Mouse (Mus musculus): ENCODE data around the gene Syngr1. TPM values are rescaled to one million over a fixed set of nuclear protein-coding genes. Genes with fewer than 3 reads are reported as not detected.

The Syngr1 gene
- polyA plus RNA-seq, 1 experiment from 2014 or later = 7.6 TPM

- WGBS = 57% methylated on average over 9 of the region's 9 CpGs
- H3K27me3 ChIP-seq (ENCODE audit: insufficient read depth, poor library complexity, severe bottlenecking) = peaks cover 47% of the 10 kb centered on the region
These were observed 7.7 kb downstream of the Syngr1 start for GRCm38 (mm10) chr15:80098809-80099208.

GRCm38 (mm10) chr15:80099477-80099876 lies 8.3 kb downstream of the Syngr1 start:
- Histone ChIP-seq H3K27me3 (ENCODE audit: insufficient read depth, poor library complexity, severe bottlenecking) (peaks cover 42% of the 10 kb centered on the region), H3K27ac (no peak overlapping the region), H3K4me1 (replicated peaks) (peaks cover 33% of the 10 kb centered on the region), H3K4me3 (no peak overlapping the region), H3K36me3 (no peaks in the 10 kb centered on the region), H3K9me3 (no peaks in the 10 kb centered on the region)
- 78% methylated on average over 3 of the region's 3 CpGs for WGBS
- no peak for DNase-seq (ENCODE audit: low spot score)

More at GRCm38 (mm10) chr15:80098809-80099208, 7.7 kb downstream of the Syngr1 start:
- 0 out of 2 replicates have a peak overlapping the region, but pooled peaks have one; percentile 14 for H3K27ac ChIP-seq
- H3K4me1 ChIP-seq (replicated peaks) = peaks cover 33% of the 10 kb centered on the region
- H3K36me3 ChIP-seq = no peaks in the 10 kb centered on the region
- no peak for DNase-seq (ENCODE audit: low spot score)
- no peak overlapping the region for H3K4me3 ChIP-seq
- no peaks in the 10 kb centered on the region for H3K9me3 ChIP-seq

GRCm38 (mm10) chr15:80100196-80100595 lies 9.1 kb downstream of the Syngr1 start:
- Histone ChIP-seq H3K4me3 (no peak overlapping the region), H3K9me3 (no peaks in the 10 kb centered on the region), H3K36me3 (no peaks in the 10 kb centered on the region), H3K27me3 (ENCODE audit: insufficient read depth, poor library complexity, severe bottlenecking) (peaks cover 42% of the 10 kb centered on the region), H3K27ac (no peak overlapping the region), H3K4me1 (replicated peaks) (peaks cover 33% of the 10 kb centered on the region)
- 86% methylated on average over 3 of the region's 3 CpGs for WGBS
- DNase-seq (ENCODE audit: low spot score) = no peak

- H3K27me3 ChIP-seq (ENCODE audit: insufficient read depth, poor library complexity, severe bottlenecking) = peaks cover 37% of the 10 kb centered on the region
- peaks cover 33% of the 10 kb centered on the region for H3K4me1 ChIP-seq (replicated peaks)
- H3K36me3 ChIP-seq = no peaks in the 10 kb centered on the region
- H3K4me3 ChIP-seq = no peak overlapping the region
- 90% methylated on average over 10 of the region's 10 CpGs for WGBS
- no peak for DNase-seq (ENCODE audit: low spot score)
- H3K27ac ChIP-seq = no peak overlapping the region
- H3K9me3 ChIP-seq = no peaks in the 10 kb centered on the region
These were observed 9.7 kb downstream of the Syngr1 start for GRCm38 (mm10) chr15:80100871-80101270.

DNA sequence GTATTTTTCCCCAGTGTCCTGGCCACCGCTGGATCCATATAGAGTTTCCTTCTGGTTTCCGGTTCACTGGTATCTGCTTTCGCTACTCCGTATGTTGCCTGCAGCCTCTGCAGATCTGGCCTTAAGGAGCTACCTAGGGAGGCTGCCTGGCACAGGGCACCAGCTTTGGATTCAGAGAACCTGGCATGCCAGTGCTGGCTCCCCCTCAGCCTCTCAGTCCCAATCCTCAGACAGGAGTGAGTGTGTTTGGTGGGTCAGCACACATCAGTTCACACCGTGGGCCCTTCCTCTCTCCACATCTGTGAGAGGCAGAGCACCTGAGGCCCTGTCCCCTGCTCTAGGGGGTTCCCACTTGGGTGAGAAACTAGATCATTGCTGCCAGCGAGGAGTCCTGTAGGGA lies 10.4 kb downstream of the Syngr1 start:
- no peak overlapping the region for H3K27ac ChIP-seq

GRCm38 (mm10) chr15:80102495-80102894 lies 11.4 kb downstream of the Syngr1 start:
- Histone ChIP-seq H3K36me3 (no peaks in the 10 kb centered on the region), H3K4me1 (replicated peaks) (peaks cover 18% of the 10 kb centered on the region), H3K27me3 (ENCODE audit: insufficient read depth, poor library complexity, severe bottlenecking) (peaks cover 20% of the 10 kb centered on the region), H3K9me3 (no peaks in the 10 kb centered on the region), H3K27ac (no peak overlapping the region), H3K4me3 (no peak overlapping the region)
- DNase-seq (ENCODE audit: low spot score) = no peak
- WGBS = 85% methylated on average over 6 of the region's 6 CpGs

More for the DNA sequence above, 10.4 kb downstream of the Syngr1 start:
- DNase-seq (ENCODE audit: low spot score) = no peak
- no peak overlapping the region for H3K4me3 ChIP-seq
- peaks cover 28% of the 10 kb centered on the region for H3K4me1 ChIP-seq (replicated peaks)
- no peaks in the 10 kb centered on the region for H3K9me3 ChIP-seq
- WGBS = 77% methylated on average over 6 of the region's 6 CpGs
- H3K36me3 ChIP-seq = no peaks in the 10 kb centered on the region
- H3K27me3 ChIP-seq (ENCODE audit: insufficient read depth, poor library complexity, severe bottlenecking) = peaks cover 30% of the 10 kb centered on the region

DNA sequence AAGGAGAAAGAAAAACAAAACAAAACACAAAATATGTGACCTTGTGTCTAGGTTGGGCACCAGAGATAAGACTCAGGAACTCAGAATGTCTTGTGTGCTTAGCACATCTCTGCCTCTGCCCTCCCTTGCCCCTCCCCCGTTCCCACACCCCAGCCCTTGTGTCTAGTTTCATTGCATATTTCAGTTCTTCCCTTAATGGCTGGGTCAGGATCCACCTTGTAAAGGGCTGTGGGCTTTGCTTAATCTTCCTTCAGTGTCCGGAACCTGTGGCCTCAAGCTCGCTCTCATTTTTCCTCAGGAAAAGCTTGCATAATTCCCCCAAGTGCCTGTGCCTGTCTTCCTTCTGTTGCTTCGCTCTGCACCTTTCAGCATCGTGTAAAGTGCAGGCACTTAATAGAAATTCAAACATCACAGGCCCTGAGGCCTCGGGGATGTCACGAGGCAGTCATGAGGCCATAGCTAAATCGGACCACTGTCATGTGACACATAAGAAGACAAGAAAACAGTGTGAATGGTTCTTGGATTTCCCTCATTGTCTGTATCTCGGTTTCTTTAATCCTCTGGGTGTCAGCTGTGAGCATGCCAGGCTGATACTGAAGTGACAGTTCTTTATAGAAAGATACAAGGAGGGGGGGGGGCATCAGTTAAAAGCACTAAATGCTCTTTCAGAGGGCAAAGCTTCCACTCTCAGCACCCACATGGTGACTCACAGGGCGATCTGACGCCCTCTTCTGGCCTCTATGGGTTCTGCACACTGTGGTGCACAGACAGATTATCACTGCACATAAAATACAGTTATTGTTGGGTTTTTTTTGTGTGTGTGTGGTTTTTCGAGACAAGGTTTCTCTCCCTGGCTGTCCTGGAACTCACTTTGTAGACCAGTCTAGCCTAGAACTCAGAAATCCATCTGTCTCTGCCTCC lies 14.6 kb downstream of the Syngr1 start:
- H3K27ac ChIP-seq = no peak overlapping the region
- DNase-seq (ENCODE audit: low spot score) = no peak
- H3K27me3 ChIP-seq (ENCODE audit: insufficient read depth, poor library complexity, severe bottlenecking) = no peaks in the 10 kb centered on the region
- H3K9me3 ChIP-seq = no peaks in the 10 kb centered on the region
- no peaks in the 10 kb centered on the region for H3K36me3 ChIP-seq
- 77% methylated on average over 12 of the region's 12 CpGs for WGBS
- H3K4me3 ChIP-seq = no peak overlapping the region
- H3K4me1 ChIP-seq (replicated peaks) = no peaks in the 10 kb centered on the region

DNA sequence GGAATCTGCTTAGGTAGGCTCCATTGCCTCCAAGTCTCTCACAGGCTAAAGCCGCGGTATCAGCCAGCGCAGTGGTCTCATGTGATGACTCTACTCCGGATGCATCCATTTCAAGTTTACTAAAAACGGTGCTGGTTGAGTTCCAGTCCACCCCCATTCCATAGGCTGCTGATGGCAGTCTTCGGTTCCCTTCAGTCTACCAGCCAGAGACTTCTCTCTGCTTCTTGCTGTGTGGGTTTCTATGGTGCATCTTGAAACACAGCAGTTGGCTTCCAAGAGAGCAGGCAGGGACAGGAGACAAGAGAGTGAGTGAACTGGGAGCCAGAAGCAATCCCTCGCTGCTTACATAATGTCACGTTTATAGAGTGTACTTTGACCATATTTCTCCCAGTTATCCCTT lies 16.0 kb downstream of the Syngr1 start:
- 98% methylated on average over 8 of the region's 8 CpGs for WGBS
- H3K4me3 ChIP-seq = no peak overlapping the region
- no peak for DNase-seq (ENCODE audit: low spot score)
- no peaks in the 10 kb centered on the region for H3K36me3 ChIP-seq
- no peaks in the 10 kb centered on the region for H3K27me3 ChIP-seq (ENCODE audit: insufficient read depth, poor library complexity, severe bottlenecking)
- no peaks in the 10 kb centered on the region for H3K9me3 ChIP-seq
- H3K27ac ChIP-seq = no peak overlapping the region
- H3K4me1 ChIP-seq (replicated peaks) = no peaks in the 10 kb centered on the region; the same call in 1 of the 2 replicates

DNA sequence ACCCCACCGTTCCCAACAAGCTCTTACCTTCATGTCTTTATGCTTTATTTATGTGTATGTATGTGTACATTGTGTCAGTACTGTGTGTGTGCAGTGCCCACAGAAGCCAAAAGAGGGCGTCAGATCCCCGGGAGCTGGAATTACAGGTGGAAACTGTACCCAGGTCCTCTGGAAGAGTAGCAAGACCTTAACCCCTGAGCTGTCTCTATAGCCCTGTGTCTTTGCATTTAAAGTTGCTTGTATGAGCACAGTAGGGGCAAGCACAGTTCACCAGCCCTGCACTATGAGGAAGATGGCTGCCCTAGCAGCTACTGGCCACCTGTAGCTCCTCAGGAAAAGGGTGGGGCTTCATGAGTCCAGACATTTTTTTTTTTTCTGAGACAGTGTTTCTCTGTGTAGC lies 16.4 kb downstream of the Syngr1 start:
- Histone ChIP-seq H3K4me1 (replicated peaks) (no peaks in the 10 kb centered on the region; the same call in 1 of the 2 replicates), H3K36me3 (no peaks in the 10 kb centered on the region), H3K27me3 (ENCODE audit: insufficient read depth, poor library complexity, severe bottlenecking) (no peaks in the 10 kb centered on the region), H3K9me3 (no peaks in the 10 kb centered on the region), H3K4me3 (no peak overlapping the region), H3K27ac (no peak overlapping the region)
- 91% methylated on average over 3 of the region's 3 CpGs for WGBS
- DNase-seq (ENCODE audit: low spot score) = no peak

DNA sequence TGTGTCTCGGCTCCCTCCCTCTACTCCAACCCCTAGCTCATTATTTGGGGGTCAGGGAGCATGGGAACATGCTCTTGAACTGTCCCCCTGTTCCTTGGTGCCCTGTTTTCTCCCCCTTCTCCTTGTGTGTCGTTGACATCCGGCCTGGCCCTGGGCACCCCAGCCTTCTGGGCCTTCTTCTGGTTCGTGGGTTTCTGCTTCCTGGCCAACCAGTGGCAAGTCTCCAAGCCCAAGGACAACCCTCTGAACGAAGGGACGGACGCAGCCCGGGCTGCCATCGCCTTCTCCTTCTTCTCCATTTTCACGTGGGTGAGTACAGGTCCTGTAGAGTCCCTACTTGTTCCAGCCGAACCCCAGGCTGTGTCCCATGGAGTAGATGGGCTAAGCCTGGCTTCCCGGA lies 20.3 kb downstream of the Syngr1 start:
- H3K9me3 ChIP-seq = 0 out of 2 replicates have a peak, but pooled peaks cover 4% of the 10 kb centered on the region
- H3K36me3 ChIP-seq = 0 out of 2 replicates have a peak, but pooled peaks cover 5% of the 10 kb centered on the region
- no peak overlapping the region for H3K4me3 ChIP-seq
- 85% methylated on average over 12 of the region's 12 CpGs for WGBS
- H3K27me3 ChIP-seq (ENCODE audit: insufficient read depth, poor library complexity, severe bottlenecking) = no peaks in the 10 kb centered on the region
- peaks cover 15% of the 10 kb centered on the region for H3K4me1 ChIP-seq (replicated peaks)
- H3K27ac ChIP-seq = no peak overlapping the region
- DNase-seq (ENCODE audit: low spot score) = no peak

DNA sequence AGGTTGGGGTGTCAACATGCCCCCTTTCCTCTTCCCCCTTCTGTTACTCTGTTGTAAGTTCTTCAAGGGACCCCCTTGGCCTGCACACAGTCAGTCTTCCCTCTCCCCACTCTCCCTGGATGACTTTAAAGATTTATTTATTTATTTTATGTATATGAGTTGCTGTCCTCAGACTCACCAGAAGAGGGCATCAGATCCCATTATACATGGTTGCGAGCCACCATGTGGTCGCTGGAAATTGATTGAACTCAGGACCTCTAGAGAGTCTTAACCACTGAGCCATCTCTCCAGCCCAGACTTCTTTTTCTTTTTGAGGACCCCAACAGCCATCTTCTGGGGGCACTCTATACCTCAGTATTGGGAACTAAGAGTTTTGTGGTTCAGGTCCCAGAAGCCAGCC lies 21.4 kb downstream of the Syngr1 start:
- peaks cover 22% of the 10 kb centered on the region for H3K4me1 ChIP-seq (replicated peaks)
- H3K36me3 ChIP-seq = 0 out of 2 replicates have a peak, but pooled peaks cover 5% of the 10 kb centered on the region
- H3K27ac ChIP-seq = no peak overlapping the region
- 41% methylated on average over 2 of the region's 2 CpGs for WGBS
- no peak for DNase-seq (ENCODE audit: low spot score)
- 0 out of 2 replicates have a peak, but pooled peaks cover 4% of the 10 kb centered on the region for H3K9me3 ChIP-seq
- no peaks in the 10 kb centered on the region for H3K27me3 ChIP-seq (ENCODE audit: insufficient read depth, poor library complexity, severe bottlenecking)
- no peak overlapping the region for H3K4me3 ChIP-seq

GRCm38 (mm10) chr15:80114414-80114813 lies 23.3 kb downstream of the Syngr1 start:
- 90% methylated on average over 7 of the region's 7 CpGs for WGBS
- H3K27ac ChIP-seq = no peak overlapping the region
- H3K4me3 ChIP-seq = no peak overlapping the region

DNA sequence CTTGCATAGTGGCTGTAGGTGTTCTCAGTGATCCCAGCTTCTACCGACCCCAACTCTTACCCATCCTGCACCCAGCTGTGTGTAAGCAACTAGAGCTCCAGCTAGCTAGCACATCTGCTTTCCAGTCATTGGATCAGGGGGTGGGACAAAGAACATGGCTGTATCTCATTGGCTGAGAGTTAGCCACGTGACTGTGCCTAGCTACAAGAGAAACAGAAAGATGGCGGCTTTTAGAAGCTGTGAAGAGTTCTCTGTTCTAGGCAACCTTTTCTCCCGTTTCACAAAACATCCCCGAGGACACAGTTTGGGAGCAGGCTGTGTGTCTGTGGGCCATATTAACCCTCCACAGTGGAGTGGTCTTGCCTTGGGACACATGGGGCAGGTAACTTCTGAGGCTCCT lies 24.1 kb downstream of the Syngr1 start:
- Histone ChIP-seq H3K4me3 (peak overlapping the region; percentile 14), H3K27ac (peak overlapping the region; percentile 50; the same call in 1 of the 2 replicates), H3K9me3 (0 out of 2 replicates have a peak, but pooled peaks cover 4% of the 10 kb centered on the region), H3K27me3 (ENCODE audit: insufficient read depth, poor library complexity, severe bottlenecking) (no peaks in the 10 kb centered on the region), H3K36me3 (0 out of 2 replicates have a peak, but pooled peaks cover 5% of the 10 kb centered on the region), H3K4me1 (replicated peaks) (peaks cover 22% of the 10 kb centered on the region)
- WGBS = 68% methylated on average over 5 of the region's 5 CpGs
- DNase-seq (ENCODE audit: low spot score) = peak; percentile 13

More at GRCm38 (mm10) chr15:80114414-80114813, 23.3 kb downstream of the Syngr1 start:
- Histone ChIP-seq H3K4me1 (replicated peaks) (peaks cover 22% of the 10 kb centered on the region), H3K9me3 (0 out of 2 replicates have a peak, but pooled peaks cover 4% of the 10 kb centered on the region), H3K36me3 (0 out of 2 replicates have a peak, but pooled peaks cover 5% of the 10 kb centered on the region), H3K27me3 (ENCODE audit: insufficient read depth, poor library complexity, severe bottlenecking) (no peaks in the 10 kb centered on the region)
- DNase-seq (ENCODE audit: low spot score) = no peak

All from hindbrain, embryonic 10.5 days (tissue).